Mouse (Mus musculus): ENCODE measurements around the gene Sfxn5.

GRCm38 (mm10) chr6:85165440-85165921 is 167.7 kb downstream of the Sfxn5 start:
- TF ChIP-seq POLR2A (IDR thresholded peaks at IDR 0.05; ENCODE audit: borderline replicate concordance, insufficient read depth, low read length): no peak
- TF ChIP-seq CTCF (IDR thresholded peaks at IDR 0.05; ENCODE audit: borderline replicate concordance, insufficient read depth, low read depth, low read length): no peak
